9 mouse cellular contexts compared by ENCODE assay signal in the genomic region with DNA sequence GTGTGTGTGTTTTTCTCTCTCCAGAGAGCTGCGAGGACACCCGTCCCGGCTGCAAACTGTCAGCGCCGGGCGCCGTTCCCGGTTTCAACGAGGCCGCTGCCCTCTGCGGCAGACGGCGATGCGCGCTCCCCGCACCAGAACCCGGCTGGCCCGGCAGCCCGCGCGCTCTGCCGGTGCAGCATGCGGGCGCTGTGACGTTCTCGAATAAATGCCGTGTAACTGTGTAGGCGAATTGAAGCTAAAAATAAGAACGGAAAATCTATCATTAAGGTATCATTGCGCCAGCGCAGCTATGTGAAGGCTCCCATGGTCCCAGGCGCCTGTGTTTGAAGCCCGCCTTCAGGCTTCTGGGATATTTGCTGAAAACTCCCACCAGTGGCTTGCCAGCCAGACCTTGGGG. TPM values are rescaled to one million over a fixed set of nuclear protein-coding genes. Genes with fewer than 3 reads are reported as not detected.
A peak's percentile ranks its signal among the peaks of the same experiment; 100 is the strongest.
DNase-seq lines count a peak whose midpoint lies in the region; ATAC-seq and TF ChIP-seq lines count a peak whose summit lies in the region.
"Had no signal": no experiment of that assay in that cellular context is flagged by ENCODE, and none has a peak within 500 bp of the region (broad histone marks: within the 10 kb centered on the region; RNA-seq: fewer than 3 reads in every experiment).

No protein-coding gene starts in this region.

- peaks cover 48% of the 10 kb centered on the region for H3K27me3 ChIP-seq in forebrain, postnatal 0 days (ENCODE audit: insufficient read depth, low read length)
- H3K27me3 ChIP-seq in intestine, embryonic 15.5 days (replicated peaks): peaks cover 67% of the 10 kb centered on the region
- peaks cover 72% of the 10 kb centered on the region for H3K27me3 ChIP-seq in liver, embryonic 13.5 days

- peak overlapping the region; percentile 41; the same call in 1 of the 2 replicates for H3K9ac ChIP-seq in forebrain, postnatal 0 days
- no peak overlapping the region for H3K9ac ChIP-seq in intestine, embryonic 15.5 days
- no peak overlapping the region for H3K9ac ChIP-seq in liver, embryonic 13.5 days

- WGBS in forebrain, postnatal 0 days: under 1% methylated on average over 33 of the region's 33 CpGs
- under 1% methylated on average over 32 of the region's 33 CpGs for WGBS in intestine, embryonic 15.5 days
- WGBS in liver, embryonic 13.5 days (ENCODE audit: insufficient replicate concordance): under 1% methylated on average over 33 of the region's 33 CpGs

- H3K4me3 ChIP-seq in forebrain, postnatal 0 days (ENCODE audit: low read depth, low read length): peak overlapping the region; percentile 51
- peak overlapping the region; percentile 46 for H3K4me3 ChIP-seq in intestine, embryonic 15.5 days (replicated peaks)
- peak overlapping the region; percentile 39; the same call in 1 of the 2 replicates for H3K4me3 ChIP-seq in liver, embryonic 13.5 days (replicated peaks)

- ATAC-seq in forebrain, postnatal 0 days: peak; percentile 56; the same call in 1 of the 2 replicates
- ATAC-seq in intestine, embryonic 15.5 days: no peak
- ATAC-seq in liver, embryonic 13.5 days (ENCODE audit: low read depth): no peak
- no peak for ATAC-seq in erythroid progenitor cell, adult 5-6 weeks (replicated peaks; ENCODE audit: low FRiP score, poor library complexity, severe bottlenecking)

- H3K9me3 ChIP-seq in forebrain, postnatal 0 days (ENCODE audit: low read length): no peaks in the 10 kb centered on the region
- no peaks in the 10 kb centered on the region for H3K9me3 ChIP-seq in intestine, embryonic 15.5 days
- no peaks in the 10 kb centered on the region for H3K9me3 ChIP-seq in liver, embryonic 13.5 days (replicated peaks)

- H3K4me1 ChIP-seq in forebrain, postnatal 0 days (ENCODE audit: insufficient read depth): no peaks in the 10 kb centered on the region
- H3K4me1 ChIP-seq in intestine, embryonic 15.5 days (replicated peaks): peaks cover 27% of the 10 kb centered on the region
- peaks cover 7% of the 10 kb centered on the region for H3K4me1 ChIP-seq in liver, embryonic 13.5 days (replicated peaks)

- H3K36me3 ChIP-seq in forebrain, postnatal 0 days (ENCODE audit: insufficient read depth): no peaks in the 10 kb centered on the region
- no peaks in the 10 kb centered on the region for H3K36me3 ChIP-seq in intestine, embryonic 15.5 days
- H3K36me3 ChIP-seq in liver, embryonic 13.5 days: no peaks in the 10 kb centered on the region

- H3K27ac ChIP-seq in forebrain, postnatal 0 days (ENCODE audit: low read depth, low read length): no peak overlapping the region
- no peak overlapping the region for H3K27ac ChIP-seq in intestine, embryonic 15.5 days
- H3K27ac ChIP-seq in liver, embryonic 13.5 days: no peak overlapping the region

- peak; percentile 35 for DNase-seq in heart, adult 18-20 months
- DNase-seq in heart, postnatal 25 days (ENCODE audit: low spot score): no peak
- DNase-seq in cerebellum, adult 11 months: peak; percentile 63
- DNase-seq in forebrain, postnatal 0 days: peak; percentile 80
- no peak for DNase-seq in liver, embryonic 13.5 days
- DNase-seq in right cerebral cortex, postnatal 10 days (ENCODE audit: low spot score in 2 of 2): peak; percentile 66 to 80

- no peak for TF ChIP-seq CTCF in forebrain, postnatal 0 days (IDR thresholded peaks at IDR 0.05; ENCODE audit: low read depth)

- H3K4me2 ChIP-seq in forebrain, postnatal 0 days (ENCODE audit: low read depth): peak overlapping the region; percentile 88
- peak overlapping the region; percentile 96 for H3K4me2 ChIP-seq in intestine, embryonic 15.5 days (replicated peaks)
- H3K4me2 ChIP-seq in liver, embryonic 13.5 days: peak overlapping the region; percentile 56; the same call in 1 of the 2 replicates

- intact Hi-C loops in heart, postnatal 25 days (cut with DNase I): no loop called here

RNA-seq across cellular contexts. Expression of a gene that starts 1.1 kb away (rescaled TPM):
- under 1 TPM; 0.15 TPM for total RNA-seq in heart, adult 18-20 months (2021)
- total RNA-seq in heart, postnatal 25 days (2021): under 1 TPM in 1 of 2 experiments, not detected in 1; 0.06 TPM
- 25.5 and 33.2 TPM in 2 replicates for total RNA-seq in forebrain, postnatal 0 days (2014; rRNA removed)
- polyA plus RNA-seq in forebrain, postnatal 0 days (2015; fragmentation: Nextera tagmentation; extraction: Ambion mirVana): 15.3 and 19.3 TPM in 2 replicates
- polyA plus RNA-seq in intestine, embryonic 15.5 days (2015; fragmentation: Nextera tagmentation; extraction: Ambion mirVana): 0.31 and 0.42 TPM in 2 replicates
- not detected in 2 replicates for polyA plus RNA-seq in liver, embryonic 13.5 days (2015; fragmentation: Nextera tagmentation; extraction: Ambion mirVana)
- not detected in 2 replicates for total RNA-seq in erythroid progenitor cell, adult 5-6 weeks (2015; ENCODE audit: low replicate concordance)
- total RNA-seq in erythroid progenitor cell, adult 5-6 weeks (2017; ENCODE audit: low replicate concordance): not detected in 2 replicates
- polyA plus RNA-seq: C2C12 had no signal

Comparison
In these comparisons a context has a peak if more than half of its experiments do, and no peak if none do; other contexts are left out.
1. DNase-seq: peak in heart, adult 18-20 months (2 of 2), cerebellum, adult 11 months (single experiment), forebrain, postnatal 0 days (single experiment) and right cerebral cortex, postnatal 10 days (2 of 2); none in heart, postnatal 25 days (single experiment) and liver, embryonic 13.5 days (single experiment).
2. RNA of a gene that starts 1.1 kb away (total RNA-seq): 25.5 to 33.2 TPM in forebrain, postnatal 0 days; 0.15 TPM in heart, adult 18-20 months, 0.06 TPM in heart, postnatal 25 days and not detected in erythroid progenitor cell, adult 5-6 weeks; every median in the first group is over 10 times any median in the second.
3. Peak in every context shown above with its lines, with median percentiles within 50 percentile points of each other: H3K4me2 ChIP-seq and H3K4me3 ChIP-seq.